Comparison of ENCODE assay signal across 32 mouse cellular contexts in genomic region chr5:65967091-65967490, GRCm38 (mm10). TPM values are rescaled to one million over a fixed set of nuclear protein-coding genes. Genes with fewer than 3 reads are reported as not detected.
"Had no signal": no experiment of that assay in that cellular context is flagged by ENCODE, and none has a peak within 500 bp of the region (broad histone marks: within the 10 kb centered on the region; RNA-seq: fewer than 3 reads in every experiment).

No protein-coding gene starts in this region.

- H3K27me3 ChIP-seq: limb, embryonic 12.5 days; limb, embryonic 15.5 days; liver, embryonic 15.5 days; lung, embryonic 15.5 days; midbrain, embryonic 13.5 days; neural tube, embryonic 13.5 days had no signal

- H3K4me3 ChIP-seq: limb, embryonic 12.5 days; limb, embryonic 15.5 days; liver, embryonic 12.5 days; liver, embryonic 15.5 days; lung, embryonic 15.5 days; megakaryocyte, embryonic 14.5 days; midbrain, embryonic 10.5 days; midbrain, embryonic 13.5 days; myocyte; neural tube, embryonic 13.5 days had no signal

- H3K36me3 ChIP-seq: limb, embryonic 12.5 days; limb, embryonic 15.5 days; liver, embryonic 12.5 days; liver, embryonic 15.5 days; lung, embryonic 15.5 days; midbrain, embryonic 10.5 days; midbrain, embryonic 13.5 days; neural tube, embryonic 13.5 days had no signal

- H3K4me1 ChIP-seq: liver, embryonic 12.5 days; liver, embryonic 15.5 days; lung, embryonic 15.5 days; midbrain, embryonic 10.5 days; midbrain, embryonic 13.5 days; neural tube, embryonic 13.5 days had no signal

- H3K4me2 ChIP-seq: limb, embryonic 12.5 days; limb, embryonic 15.5 days; liver, embryonic 12.5 days; liver, embryonic 15.5 days; lung, embryonic 15.5 days; midbrain, embryonic 13.5 days; neural tube, embryonic 13.5 days had no signal

- H3K9me3 ChIP-seq: limb, embryonic 12.5 days; limb, embryonic 15.5 days; liver, embryonic 12.5 days; liver, embryonic 15.5 days; lung, embryonic 15.5 days; megakaryocyte, embryonic 14.5 days; midbrain, embryonic 10.5 days; midbrain, embryonic 13.5 days; neural tube, embryonic 13.5 days had no signal

- H3K27ac ChIP-seq: limb, embryonic 12.5 days; limb, embryonic 15.5 days; liver, embryonic 12.5 days; liver, embryonic 15.5 days; lung, embryonic 15.5 days; midbrain, embryonic 10.5 days; midbrain, embryonic 13.5 days; neural tube, embryonic 13.5 days; stomach, postnatal 0 days had no signal

- ATAC-seq: liver, embryonic 12.5 days; midbrain, embryonic 13.5 days; midbrain, embryonic 16.5 days had no signal

- H3K9ac ChIP-seq: limb, embryonic 12.5 days; limb, embryonic 15.5 days; liver, embryonic 12.5 days; liver, embryonic 15.5 days; lung, embryonic 15.5 days; midbrain, embryonic 13.5 days; neural tube, embryonic 13.5 days had no signal

- DNase-seq: kidney, adult 9 months; kidney, postnatal 14 days; kidney, postnatal 4 days; left cerebral cortex, postnatal 4 days; lung, adult 18-20 months; lung, postnatal 10 days; lung, postnatal 36 days; right cerebral cortex, adult 18-20 months; right cerebral cortex, postnatal 14 days; right cerebral cortex, postnatal 4 days; thymus, adult 2 months; thymus, postnatal 14 days; thymus, postnatal 4 days had no signal

RNA-seq across cellular contexts. Expression of gene Chrna9, which starts 32.4 kb away (rescaled TPM):
- total RNA-seq: layer of hippocampus, adult 18-20 months; layer of hippocampus, postnatal 14 days; left cerebral cortex, adult 8-10 months; left cerebral cortex, postnatal 14 days; left cerebral cortex, postnatal 4 days; monocyte, adult 5-6 weeks; neutrophil, adult 5-6 weeks had no signal
- polyA plus RNA-seq: liver, embryonic 12.5 days; liver, embryonic 15.5 days; midbrain, embryonic 13.5 days; midbrain, embryonic 16.5 days; myocyte; neural tube, embryonic 13.5 days; stomach, embryonic 14.5 days; stomach, postnatal 0 days had no signal

RNA-seq across cellular contexts. Expression of gene 9130230L23Rik, which starts 37.0 kb away (rescaled TPM):
- total RNA-seq: layer of hippocampus, adult 18-20 months; left cerebral cortex, adult 8-10 months; left cerebral cortex, postnatal 14 days; left cerebral cortex, postnatal 4 days; monocyte, adult 5-6 weeks had no signal
- polyA plus RNA-seq: limb, embryonic 12.5 days; midbrain, embryonic 10.5 days; midbrain, embryonic 16.5 days had no signal
